Mouse (Mus musculus): Measurements from ENCODE around the gene Orm1. TPM values are rescaled to one million over a fixed set of nuclear protein-coding genes. Genes with fewer than 3 reads are reported as not detected.

The Orm1 gene
- 57.2 and 75.5 TPM in 2 replicates for polyA plus RNA-seq (2015; fragmentation: Nextera tagmentation; extraction: Ambion mirVana)

DNA sequence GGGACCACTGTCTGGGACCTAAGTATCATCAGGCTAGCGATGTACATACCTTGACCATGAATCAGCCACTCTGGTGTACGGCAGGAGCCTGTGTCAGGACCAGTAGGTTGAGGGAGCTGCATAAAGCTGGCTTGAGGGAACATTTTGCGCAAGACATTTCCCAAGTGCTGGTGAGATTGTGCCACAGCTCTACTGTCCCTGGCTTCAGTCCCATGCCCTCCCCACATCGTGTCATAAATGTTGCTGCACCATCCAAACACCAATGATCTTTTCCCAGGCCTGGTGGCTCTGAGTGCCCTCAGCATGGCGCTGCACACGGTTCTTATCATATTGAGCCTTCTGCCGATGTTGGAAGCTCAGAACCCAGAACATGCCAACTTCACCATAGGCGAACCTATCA is at the start of gene Orm1:
Gene Orm1, plus strand, starts transcription at position 266 of the 400 bp plus-strand sequence.
- WGBS: 85% methylated on average over 8 of the region's 8 CpGs
- H3K27me3 ChIP-seq: no peaks in the 10 kb centered on the region
- H3K4me3 ChIP-seq: no peak within 1 kb of the TSS
- H3K36me3 ChIP-seq: no peaks in the 10 kb centered on the region
- peak within 1 kb of the TSS; percentile 51 for H3K27ac ChIP-seq
- no peaks in the 10 kb centered on the region for H3K9me3 ChIP-seq
- no peak within 1 kb of the TSS for H3K4me2 ChIP-seq
- no peak for ATAC-seq (ENCODE audit: insufficient number of reproducible peaks, low FRiP score, low TSS enrichment, low read depth)
- no peaks in the 10 kb centered on the region for H3K4me1 ChIP-seq
- no peak within 1 kb of the TSS for H3K9ac ChIP-seq

DNA sequence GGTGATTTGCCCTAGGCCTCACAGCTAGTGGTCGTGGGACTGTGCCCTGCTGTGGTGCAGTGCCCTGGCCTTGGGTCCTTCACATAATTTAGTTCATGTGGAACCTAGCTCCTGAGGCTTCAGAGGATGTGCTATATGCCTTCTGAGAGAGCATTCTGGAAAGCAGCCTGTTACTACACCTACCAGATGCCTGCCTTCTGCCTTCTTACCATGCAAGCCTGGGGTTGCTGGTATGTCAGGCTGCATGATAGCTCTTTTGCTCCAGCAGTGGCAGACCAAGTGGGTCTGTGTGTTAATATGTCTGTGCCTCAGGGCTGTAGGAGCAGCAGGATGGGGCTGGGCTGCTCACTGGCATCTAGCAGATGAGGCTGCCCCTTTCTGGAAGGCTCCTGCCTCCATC is 48.7 kb upstream of the Orm1 start:
- Histone ChIP-seq H3K36me3 (peaks cover 61% of the 10 kb centered on the region), H3K27me3 (no peaks in the 10 kb centered on the region), H3K4me1 (peaks cover 32% of the 10 kb centered on the region), H3K4me3 (no peak overlapping the region), H3K9me3 (no peaks in the 10 kb centered on the region), H3K27ac (peak overlapping the region; percentile 47), H3K4me2 (no peak overlapping the region), H3K9ac (no peak overlapping the region)
- no peak for ATAC-seq (ENCODE audit: insufficient number of reproducible peaks, low FRiP score, low TSS enrichment, low read depth)
- WGBS: 58% methylated on average over 1 of the region's 1 CpGs

DNA sequence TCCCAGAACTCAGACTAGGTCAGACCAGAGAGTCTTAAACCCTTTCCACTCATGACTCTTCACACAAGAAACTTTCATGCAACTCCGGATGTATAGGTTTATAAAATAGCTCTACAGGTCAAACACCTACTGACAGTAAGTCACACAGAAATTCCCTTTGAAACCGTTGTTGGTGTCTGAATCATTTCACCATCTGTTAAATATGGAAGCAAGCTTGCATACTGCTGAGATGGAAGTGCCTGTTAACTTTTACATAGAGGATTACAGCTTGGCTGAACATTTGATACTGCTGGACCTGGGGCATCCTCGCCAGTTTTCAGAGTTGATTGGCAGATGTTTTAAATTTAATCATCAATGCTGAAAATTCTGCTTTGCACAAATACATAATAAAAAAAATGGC is 48.1 kb upstream of the Orm1 start:
- Histone ChIP-seq H3K9me3 (no peaks in the 10 kb centered on the region), H3K9ac (no peak overlapping the region), H3K4me2 (no peak overlapping the region), H3K36me3 (peaks cover 66% of the 10 kb centered on the region), H3K4me1 (peaks cover 26% of the 10 kb centered on the region), H3K4me3 (no peak overlapping the region), H3K27ac (peak overlapping the region; percentile 47; the same call in 1 of the 2 replicates), H3K27me3 (no peaks in the 10 kb centered on the region)
- no peak for ATAC-seq (ENCODE audit: insufficient number of reproducible peaks, low FRiP score, low TSS enrichment, low read depth)
- WGBS: 53% methylated on average over 3 of the region's 3 CpGs

DNA sequence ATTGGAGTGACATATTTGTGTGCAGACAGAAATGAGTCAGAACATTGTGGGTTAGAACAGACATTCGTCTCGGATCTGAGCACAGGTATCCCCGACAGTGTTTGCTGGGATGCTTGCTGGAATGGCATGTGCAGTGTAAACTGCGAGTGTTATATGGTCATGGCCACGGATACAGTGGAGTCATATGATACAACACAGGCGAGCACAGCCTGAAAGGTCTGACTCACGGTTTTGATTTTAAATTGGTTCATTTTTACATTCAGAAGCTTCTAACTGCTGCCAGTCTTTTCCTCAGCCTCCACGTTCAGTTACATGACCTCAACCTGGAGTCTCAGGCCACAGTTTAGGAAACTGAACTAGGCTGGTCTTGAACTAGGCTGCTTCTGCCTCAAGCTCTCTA is 47.5 kb upstream of the Orm1 start:
- Histone ChIP-seq H3K27me3 (no peaks in the 10 kb centered on the region), H3K36me3 (peaks cover 69% of the 10 kb centered on the region), H3K4me1 (peaks cover 21% of the 10 kb centered on the region), H3K9ac (no peak overlapping the region), H3K9me3 (no peaks in the 10 kb centered on the region), H3K4me2 (no peak overlapping the region), H3K27ac (peak overlapping the region; percentile 13; the same call in 1 of the 2 replicates), H3K4me3 (no peak overlapping the region)
- 65% methylated on average over 8 of the region's 8 CpGs for WGBS
- ATAC-seq (ENCODE audit: insufficient number of reproducible peaks, low FRiP score, low TSS enrichment, low read depth): no peak

DNA sequence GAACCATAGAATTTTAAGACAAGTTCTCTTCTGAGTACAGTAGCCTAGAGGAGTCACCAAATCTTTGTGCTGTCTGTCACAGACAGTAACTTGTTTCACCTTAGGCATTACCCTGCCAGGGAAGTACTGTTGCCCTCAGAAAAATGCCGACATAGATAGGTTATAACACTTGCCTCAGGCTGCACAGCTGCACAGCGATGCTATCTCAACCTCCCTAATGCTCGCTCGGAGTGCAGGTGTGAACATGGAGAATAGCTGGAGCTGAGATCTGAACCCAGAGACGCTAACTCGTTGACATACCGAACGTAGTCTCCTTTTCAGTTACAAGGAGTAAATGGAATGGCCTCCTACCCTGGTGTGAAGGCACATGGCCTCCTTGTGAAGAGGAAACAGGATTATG is 46.2 kb upstream of the Orm1 start:
- no peak overlapping the region for H3K9ac ChIP-seq
- ATAC-seq (ENCODE audit: insufficient number of reproducible peaks, low FRiP score, low TSS enrichment, low read depth): no peak
- peaks cover 64% of the 10 kb centered on the region for H3K36me3 ChIP-seq
- no peak overlapping the region for H3K4me2 ChIP-seq
- peaks cover 27% of the 10 kb centered on the region; the same call in 1 of the 2 replicates for H3K4me1 ChIP-seq
- H3K27ac ChIP-seq: no peak overlapping the region
- H3K9me3 ChIP-seq: no peaks in the 10 kb centered on the region
- H3K27me3 ChIP-seq: no peaks in the 10 kb centered on the region
- H3K4me3 ChIP-seq: no peak overlapping the region
- 83% methylated on average over 8 of the region's 8 CpGs for WGBS

DNA sequence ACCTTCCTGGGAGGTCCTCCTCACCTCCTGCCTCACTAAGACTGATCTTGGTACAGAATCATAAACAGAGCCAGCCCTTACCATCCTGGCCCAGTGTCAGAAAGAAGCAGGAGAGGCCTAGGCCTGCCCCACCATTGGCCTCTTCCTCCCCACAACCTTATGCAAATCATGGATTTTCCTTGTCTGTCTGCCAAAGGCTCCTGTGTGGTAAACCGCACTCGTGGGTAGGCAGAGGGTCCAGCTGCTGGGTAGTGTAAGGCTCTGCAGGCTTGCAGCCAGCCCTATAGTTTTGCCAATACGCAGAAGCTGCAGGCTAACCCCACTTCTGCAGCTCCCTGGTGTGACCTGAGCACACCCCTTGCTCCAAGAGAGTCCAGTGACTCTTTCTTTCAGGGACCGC is 41.7 kb upstream of the Orm1 start:
- 0 out of 2 replicates have a peak overlapping the region, but pooled peaks have one; percentile 47 for H3K27ac ChIP-seq
- no peak overlapping the region for H3K4me2 ChIP-seq
- H3K36me3 ChIP-seq: peaks cover 68% of the 10 kb centered on the region
- peaks cover 17% of the 10 kb centered on the region; the same call in 1 of the 2 replicates for H3K4me1 ChIP-seq
- no peaks in the 10 kb centered on the region for H3K27me3 ChIP-seq
- H3K4me3 ChIP-seq: no peak overlapping the region
- peak; percentile 45 for ATAC-seq (ENCODE audit: insufficient number of reproducible peaks, low FRiP score, low TSS enrichment, low read depth)
- no peaks in the 10 kb centered on the region for H3K9me3 ChIP-seq
- 39% methylated on average over 4 of the region's 4 CpGs for WGBS
- H3K9ac ChIP-seq: no peak overlapping the region

DNA sequence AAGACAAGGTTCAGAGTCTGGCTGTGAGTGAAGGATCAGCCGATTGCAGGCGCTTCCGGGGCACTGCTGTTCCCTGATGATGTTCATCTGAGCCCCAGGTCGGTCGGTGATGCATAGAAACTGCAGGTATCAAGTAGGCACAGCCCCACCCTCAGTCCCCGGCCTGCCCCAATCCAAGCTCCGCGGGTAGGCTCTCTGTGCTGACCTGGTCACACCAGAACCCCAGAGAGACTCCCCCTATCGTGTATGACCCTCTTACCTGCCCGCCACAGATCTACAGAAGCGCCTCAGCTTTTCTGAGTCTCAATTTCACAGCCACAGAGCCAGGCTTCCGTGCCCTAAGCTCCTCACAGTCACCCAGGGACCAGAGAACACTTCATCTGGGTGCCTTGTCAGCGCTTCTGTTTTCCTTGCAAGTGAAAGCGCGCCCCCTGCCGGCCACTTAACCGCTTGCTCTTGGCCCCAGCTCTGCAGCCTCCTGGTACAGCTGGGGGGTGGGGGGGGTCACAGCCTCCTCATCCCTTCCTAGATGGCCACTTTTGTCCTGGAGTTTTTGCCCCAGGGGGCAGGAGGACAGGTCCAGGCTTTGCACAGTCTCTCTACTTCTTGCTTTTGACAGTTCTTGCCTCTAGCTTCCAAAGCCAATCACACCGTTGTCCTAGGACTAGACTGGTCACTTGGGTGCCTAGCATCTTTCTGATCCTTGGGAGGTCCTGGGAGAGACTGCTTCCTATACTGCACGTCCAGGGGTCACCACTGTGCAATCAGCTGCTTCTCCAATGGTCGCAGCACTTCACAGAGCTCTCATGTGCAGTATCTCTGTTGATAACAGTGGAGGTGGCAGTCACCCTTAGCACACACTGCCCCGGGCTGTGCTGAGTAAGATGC is 36.9 kb upstream of the Orm1 start:
- Histone ChIP-seq H3K27ac (no peak overlapping the region), H3K27me3 (no peaks in the 10 kb centered on the region), H3K4me1 (peaks cover 21% of the 10 kb centered on the region), H3K4me3 (no peak overlapping the region), H3K36me3 (peaks cover 85% of the 10 kb centered on the region), H3K4me2 (no peak overlapping the region), H3K9ac (no peak overlapping the region), H3K9me3 (no peaks in the 10 kb centered on the region)
- WGBS: 33% methylated on average over 21 of the region's 21 CpGs
- ATAC-seq (ENCODE audit: insufficient number of reproducible peaks, low FRiP score, low TSS enrichment, low read depth): no peak

DNA sequence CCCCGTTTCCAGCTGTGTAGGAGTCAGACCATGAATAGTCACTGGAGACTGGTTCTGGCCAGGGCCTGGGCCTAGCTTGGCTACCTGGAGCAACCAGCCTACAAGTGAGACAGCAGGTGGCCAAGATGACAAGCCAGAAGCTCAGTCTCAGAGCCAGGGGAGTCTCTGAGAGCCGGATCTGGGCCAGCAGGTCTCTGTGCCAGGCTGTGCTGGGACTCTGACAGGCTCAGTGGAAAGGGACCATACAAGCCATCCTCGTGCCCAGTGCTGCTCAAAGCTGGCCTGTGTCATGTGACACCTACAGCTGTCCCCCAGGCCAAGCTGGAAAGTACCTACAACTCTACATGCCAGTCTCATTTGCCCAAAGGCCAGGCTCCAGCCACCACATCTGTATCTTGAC is 36.0 kb upstream of the Orm1 start:
- Histone ChIP-seq H3K9ac (no peak overlapping the region), H3K4me3 (no peak overlapping the region), H3K9me3 (no peaks in the 10 kb centered on the region), H3K27ac (no peak overlapping the region), H3K4me1 (peaks cover 14% of the 10 kb centered on the region), H3K36me3 (peaks cover 86% of the 10 kb centered on the region), H3K27me3 (no peaks in the 10 kb centered on the region), H3K4me2 (no peak overlapping the region)
- ATAC-seq (ENCODE audit: insufficient number of reproducible peaks, low FRiP score, low TSS enrichment, low read depth): no peak
- 76% methylated on average over 3 of the region's 3 CpGs for WGBS

DNA sequence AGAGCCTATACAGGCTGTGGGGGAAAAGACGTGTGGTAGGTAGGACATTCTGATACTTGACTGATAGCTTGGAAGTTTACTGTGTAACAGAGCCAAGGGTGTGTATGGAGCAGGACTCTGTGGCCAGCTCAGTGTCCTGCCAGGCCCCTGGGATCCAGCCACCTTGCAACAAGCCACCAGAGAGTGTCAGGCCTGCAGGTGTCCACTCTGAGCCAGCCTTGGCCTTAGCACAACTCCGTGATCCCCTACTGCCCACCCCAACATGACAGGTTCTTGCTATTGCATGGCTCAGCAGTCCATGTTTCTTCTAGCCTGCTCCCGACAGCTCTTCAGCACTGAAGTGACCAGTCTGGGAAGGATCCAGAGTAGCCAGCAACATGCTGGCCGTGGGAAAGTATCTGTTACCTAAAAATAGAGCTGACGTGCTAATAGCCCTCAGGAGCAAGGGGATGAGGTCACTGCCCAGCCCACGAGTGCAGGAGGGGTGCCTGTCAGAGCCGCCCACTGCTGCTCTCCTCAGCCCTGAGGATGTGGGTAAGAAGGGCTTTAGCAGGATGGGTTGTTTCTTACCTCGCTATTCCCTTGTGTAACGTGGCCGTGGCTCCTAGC is 34.0 kb upstream of the Orm1 start:
- H3K4me3 ChIP-seq: no peak overlapping the region
- 0 out of 2 replicates have a peak overlapping the region, but pooled peaks have one; percentile 38 for H3K27ac ChIP-seq

DNA sequence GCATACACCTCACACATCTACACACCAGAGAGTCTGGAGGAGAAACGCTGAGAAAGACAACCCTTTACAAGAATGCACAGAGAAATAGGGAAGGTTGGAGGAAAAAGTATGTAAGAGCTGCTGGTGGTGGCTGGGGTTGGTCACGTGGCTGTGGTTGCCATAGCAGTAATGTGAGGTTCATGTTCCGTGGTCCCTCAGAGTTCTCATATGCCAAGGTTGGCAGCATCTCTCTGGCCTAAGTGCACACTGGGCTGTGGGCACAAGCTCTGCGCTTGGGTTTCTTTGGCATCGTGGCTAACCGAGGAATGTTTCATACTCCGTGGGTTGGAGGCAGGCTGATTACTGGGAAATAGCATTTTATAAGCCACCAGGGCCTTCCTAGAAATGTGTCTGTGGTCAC is 32.9 kb upstream of the Orm1 start:
- Histone ChIP-seq H3K4me2 (no peak overlapping the region), H3K4me1 (peaks cover 32% of the 10 kb centered on the region), H3K36me3 (peaks cover 88% of the 10 kb centered on the region), H3K27me3 (no peaks in the 10 kb centered on the region), H3K9me3 (no peaks in the 10 kb centered on the region), H3K27ac (peak overlapping the region; percentile 38; the same call in 1 of the 2 replicates), H3K4me3 (no peak overlapping the region), H3K9ac (no peak overlapping the region)
- WGBS: 76% methylated on average over 7 of the region's 7 CpGs
- ATAC-seq (ENCODE audit: insufficient number of reproducible peaks, low FRiP score, low TSS enrichment, low read depth): no peak

More for the DNA sequence above, 34.0 kb upstream of the Orm1 start:
- Histone ChIP-seq H3K36me3 (peaks cover 89% of the 10 kb centered on the region), H3K27me3 (no peaks in the 10 kb centered on the region), H3K9ac (no peak overlapping the region), H3K9me3 (no peaks in the 10 kb centered on the region), H3K4me1 (peaks cover 21% of the 10 kb centered on the region), H3K4me2 (no peak overlapping the region)
- no peak for ATAC-seq (ENCODE audit: insufficient number of reproducible peaks, low FRiP score, low TSS enrichment, low read depth)
- 54% methylated on average over 10 of the region's 10 CpGs for WGBS

DNA sequence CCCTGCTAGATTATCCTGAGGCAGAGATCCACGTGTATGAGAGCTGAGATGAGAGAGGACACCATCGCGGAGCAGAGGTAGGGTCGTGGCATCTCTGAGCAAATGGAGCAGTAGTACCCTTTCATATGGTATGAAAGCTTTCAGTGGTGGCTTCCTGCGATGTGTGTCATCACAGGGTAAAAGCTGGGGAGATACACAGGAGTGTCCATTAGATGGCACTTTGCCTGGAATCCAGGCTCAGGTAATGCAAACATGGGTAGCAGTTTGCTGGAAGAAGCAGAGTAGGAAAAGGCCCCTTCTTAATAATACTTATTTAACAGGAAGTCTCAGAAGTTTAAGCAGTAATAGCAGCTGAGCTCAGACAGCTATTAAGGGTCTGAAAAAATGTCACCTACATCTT is 30.3 kb upstream of the Orm1 start:
- Histone ChIP-seq H3K4me2 (no peak overlapping the region), H3K9me3 (no peaks in the 10 kb centered on the region), H3K36me3 (peaks cover 91% of the 10 kb centered on the region), H3K4me1 (peaks cover 32% of the 10 kb centered on the region), H3K9ac (no peak overlapping the region), H3K27me3 (no peaks in the 10 kb centered on the region), H3K4me3 (no peak overlapping the region), H3K27ac (0 out of 2 replicates have a peak overlapping the region, but pooled peaks have one; percentile 6)
- ATAC-seq (ENCODE audit: insufficient number of reproducible peaks, low FRiP score, low TSS enrichment, low read depth): no peak
- WGBS: 78% methylated on average over 5 of the region's 5 CpGs
